Mouse (Mus musculus): ENCODE data around the gene Dbndd2. TPM values are rescaled to one million over a fixed set of nuclear protein-coding genes. Genes with fewer than 3 reads are reported as not detected.

The Dbndd2 gene
- total and polyA plus RNA-seq, 2 experiments from 2014 or later: 16.9 to 22.3 TPM

- Histone ChIP-seq H3K4me1 (ENCODE audit: control insufficient read depth, insufficient read depth) (no peaks in the 10 kb centered on the region), H3K9ac (replicated peaks; ENCODE audit: low read depth, low read length) (no peak overlapping the region), H3K36me3 (replicated peaks; ENCODE audit: control insufficient read depth, insufficient read depth, low read length) (no peaks in the 10 kb centered on the region), H3K27ac (ENCODE audit: low read depth) (no peak overlapping the region), H3K27me3 (ENCODE audit: control insufficient read depth, insufficient read depth, low read length) (peaks cover 13% of the 10 kb centered on the region; the same call in 1 of the 2 replicates), H3K9me3 (replicated peaks; ENCODE audit: control insufficient read depth, low read length) (no peaks in the 10 kb centered on the region), H3K4me3 (ENCODE audit: low read depth, low read length) (no peak overlapping the region), H3K4me2 (ENCODE audit: low read depth, low read length) (no peak overlapping the region)
- no peak for DNase-seq (ENCODE audit: low spot score)
- 31% methylated on average over 8 of the region's 8 CpGs for WGBS
- TF ChIP-seq EP300 (IDR thresholded peaks at IDR 0.05; ENCODE audit: low read depth) (no peak), CTCF (IDR thresholded peaks at IDR 0.05; ENCODE audit: low read depth) (no peak)
- ATAC-seq (ENCODE audit: insufficient read depth, low read depth): no peak
Measured at GRCm38 (mm10) chr2:164540652-164541427, 54.9 kb downstream of the Dbndd2 start.

GRCm38 (mm10) chr2:164542132-164542531 is 56.2 kb downstream of the Dbndd2 start:
- H3K36me3 ChIP-seq (replicated peaks; ENCODE audit: control insufficient read depth, insufficient read depth, low read length): no peaks in the 10 kb centered on the region
- H3K4me1 ChIP-seq (ENCODE audit: control insufficient read depth, insufficient read depth): no peaks in the 10 kb centered on the region
- H3K4me3 ChIP-seq (ENCODE audit: low read depth, low read length): no peak overlapping the region
- 0 out of 2 replicates have a peak, but pooled peaks cover 13% of the 10 kb centered on the region for H3K27me3 ChIP-seq (ENCODE audit: control insufficient read depth, insufficient read depth, low read length)
- TF ChIP-seq EP300 (IDR thresholded peaks at IDR 0.05; ENCODE audit: low read depth) (no peak), CTCF (IDR thresholded peaks at IDR 0.05; ENCODE audit: low read depth) (no peak)
- no peak overlapping the region for H3K9ac ChIP-seq (replicated peaks; ENCODE audit: low read depth, low read length)
- DNase-seq (ENCODE audit: low spot score): no peak
- ATAC-seq (ENCODE audit: insufficient read depth, low read depth): no peak
- H3K4me2 ChIP-seq (ENCODE audit: low read depth, low read length): no peak overlapping the region
- WGBS: 61% methylated on average over 5 of the region's 5 CpGs
- no peak overlapping the region for H3K27ac ChIP-seq (ENCODE audit: low read depth)
- no peaks in the 10 kb centered on the region for H3K9me3 ChIP-seq (replicated peaks; ENCODE audit: control insufficient read depth, low read length)

- 79% methylated on average over 7 of the region's 7 CpGs for WGBS
- H3K27ac ChIP-seq (ENCODE audit: low read depth): no peak overlapping the region
- no peak for ATAC-seq (ENCODE audit: insufficient read depth, low read depth)
Measured at GRCm38 (mm10) chr2:164542598-164542997, 56.7 kb downstream of the Dbndd2 start.

More at GRCm38 (mm10) chr2:164542598-164542997, 56.7 kb downstream of the Dbndd2 start:
- TF ChIP-seq EP300 (IDR thresholded peaks at IDR 0.05; ENCODE audit: low read depth) (no peak), CTCF (IDR thresholded peaks at IDR 0.05; ENCODE audit: low read depth) (no peak)
- no peaks in the 10 kb centered on the region for H3K9me3 ChIP-seq (replicated peaks; ENCODE audit: control insufficient read depth, low read length)
- H3K4me3 ChIP-seq (ENCODE audit: low read depth, low read length): no peak overlapping the region
- H3K9ac ChIP-seq (replicated peaks; ENCODE audit: low read depth, low read length): no peak overlapping the region
- DNase-seq (ENCODE audit: low spot score): no peak
- no peaks in the 10 kb centered on the region for H3K36me3 ChIP-seq (replicated peaks; ENCODE audit: control insufficient read depth, insufficient read depth, low read length)
- no peaks in the 10 kb centered on the region for H3K4me1 ChIP-seq (ENCODE audit: control insufficient read depth, insufficient read depth)
- no peak overlapping the region for H3K4me2 ChIP-seq (ENCODE audit: low read depth, low read length)
- 0 out of 2 replicates have a peak, but pooled peaks cover 13% of the 10 kb centered on the region for H3K27me3 ChIP-seq (ENCODE audit: control insufficient read depth, insufficient read depth, low read length)

Other genes with a start within 250 kb of the Dbndd2 start
- not detected in 2 replicates for gene Svs2, start 247.6 kb upstream of the Dbndd2 start, total RNA-seq (2014; rRNA removed; ENCODE audit: low replicate concordance)
- gene Svs2, start 247.6 kb upstream of the Dbndd2 start, polyA plus RNA-seq (2015; fragmentation: Nextera tagmentation; extraction: Ambion mirVana): not detected in 2 replicates
- gene Svs3b, start 229.5 kb upstream of the Dbndd2 start, total RNA-seq (2014; rRNA removed; ENCODE audit: low replicate concordance): not detected in 2 replicates
- not detected in 2 replicates for gene Svs3b, start 229.5 kb upstream of the Dbndd2 start, polyA plus RNA-seq (2015; fragmentation: Nextera tagmentation; extraction: Ambion mirVana)
- not detected in 2 replicates for gene Svs4, start 207.6 kb upstream of the Dbndd2 start, total RNA-seq (2014; rRNA removed; ENCODE audit: low replicate concordance)
- not detected in 2 replicates for gene Svs4, start 207.6 kb upstream of the Dbndd2 start, polyA plus RNA-seq (2015; fragmentation: Nextera tagmentation; extraction: Ambion mirVana)
- gene Svs3a, start 196.8 kb upstream of the Dbndd2 start, total RNA-seq (2014; rRNA removed; ENCODE audit: low replicate concordance): not detected in 2 replicates
- not detected in 2 replicates for gene Svs3a, start 196.8 kb upstream of the Dbndd2 start, polyA plus RNA-seq (2015; fragmentation: Nextera tagmentation; extraction: Ambion mirVana)
- not detected in 2 replicates for gene Svs6, start 169.4 kb upstream of the Dbndd2 start, total RNA-seq (2014; rRNA removed; ENCODE audit: low replicate concordance)
- not detected in 2 replicates for gene Svs6, start 169.4 kb upstream of the Dbndd2 start, polyA plus RNA-seq (2015; fragmentation: Nextera tagmentation; extraction: Ambion mirVana)
- gene Svs5, start 153.4 kb upstream of the Dbndd2 start, total RNA-seq (2014; rRNA removed; ENCODE audit: low replicate concordance): not detected in 2 replicates
- gene Svs5, start 153.4 kb upstream of the Dbndd2 start, polyA plus RNA-seq (2015; fragmentation: Nextera tagmentation; extraction: Ambion mirVana): not detected in 2 replicates
- not detected in 2 replicates for gene Slpi, start 97.0 kb upstream of the Dbndd2 start, total RNA-seq (2014; rRNA removed; ENCODE audit: low replicate concordance)
- gene Slpi, start 97.0 kb upstream of the Dbndd2 start, polyA plus RNA-seq (2015; fragmentation: Nextera tagmentation; extraction: Ambion mirVana): 2.0 and 3.7 TPM in 2 replicates
- not detected in 2 replicates for gene Rbpjl, start 83.0 kb upstream of the Dbndd2 start, total RNA-seq (2014; rRNA removed; ENCODE audit: low replicate concordance)
- gene Rbpjl, start 83.0 kb upstream of the Dbndd2 start, polyA plus RNA-seq (2015; fragmentation: Nextera tagmentation; extraction: Ambion mirVana): 0.04 and 0.05 TPM in 2 replicates
- gene Matn4, start 80.9 kb upstream of the Dbndd2 start, total RNA-seq (2014; rRNA removed; ENCODE audit: low replicate concordance): 1.7 and 3.3 TPM in 2 replicates
- gene Matn4, start 80.9 kb upstream of the Dbndd2 start, polyA plus RNA-seq (2015; fragmentation: Nextera tagmentation; extraction: Ambion mirVana): 1.1 and 1.5 TPM in 2 replicates
- gene Sdc4, start 42.2 kb upstream of the Dbndd2 start, total RNA-seq (2014; rRNA removed; ENCODE audit: low replicate concordance): 42.2 and 46.5 TPM in 2 replicates
- gene Sdc4, start 42.2 kb upstream of the Dbndd2 start, polyA plus RNA-seq (2015; fragmentation: Nextera tagmentation; extraction: Ambion mirVana): 30.4 and 30.7 TPM in 2 replicates
- 71.8 and 87.9 TPM in 2 replicates for gene Sys1, start 29.1 kb upstream of the Dbndd2 start, total RNA-seq (2014; rRNA removed; ENCODE audit: low replicate concordance)
- 37.6 and 39.1 TPM in 2 replicates for gene Sys1, start 29.1 kb upstream of the Dbndd2 start, polyA plus RNA-seq (2015; fragmentation: Nextera tagmentation; extraction: Ambion mirVana)
- 6.7 and 34.3 TPM in 2 replicates for gene Gm20458, start 25.1 kb upstream of the Dbndd2 start, total RNA-seq (2014; rRNA removed; ENCODE audit: low replicate concordance)
- gene Gm20458, start 25.1 kb upstream of the Dbndd2 start, polyA plus RNA-seq (2015; fragmentation: Nextera tagmentation; extraction: Ambion mirVana): 15.4 and 15.5 TPM in 2 replicates
- gene Trp53tg5, start 12.4 kb upstream of the Dbndd2 start, total RNA-seq (2014; rRNA removed; ENCODE audit: low replicate concordance): not detected in 2 replicates
- gene Trp53tg5, start 12.4 kb upstream of the Dbndd2 start, polyA plus RNA-seq (2015; fragmentation: Nextera tagmentation; extraction: Ambion mirVana): not detected in 2 replicates
- 45.0 and 51.0 TPM in 2 replicates for gene Pigt, start 11.4 kb downstream of the Dbndd2 start, total RNA-seq (2014; rRNA removed; ENCODE audit: low replicate concordance)
- gene Pigt, start 11.4 kb downstream of the Dbndd2 start, polyA plus RNA-seq (2015; fragmentation: Nextera tagmentation; extraction: Ambion mirVana): 30.9 and 32.0 TPM in 2 replicates
- gene Wfdc2, start 76.3 kb downstream of the Dbndd2 start, total RNA-seq (2014; rRNA removed; ENCODE audit: low replicate concordance): 2.9 and 8.5 TPM in 2 replicates
- gene Wfdc2, start 76.3 kb downstream of the Dbndd2 start, polyA plus RNA-seq (2015; fragmentation: Nextera tagmentation; extraction: Ambion mirVana): 0.74 and 23.0 TPM in 2 replicates
- not detected in 2 replicates for gene Spint3, start 87.4 kb downstream of the Dbndd2 start, total RNA-seq (2014; rRNA removed; ENCODE audit: low replicate concordance)
- not detected in 2 replicates for gene Spint3, start 87.4 kb downstream of the Dbndd2 start, polyA plus RNA-seq (2015; fragmentation: Nextera tagmentation; extraction: Ambion mirVana)
- gene Wfdc6a, start 99.3 kb downstream of the Dbndd2 start, total RNA-seq (2014; rRNA removed; ENCODE audit: low replicate concordance): not detected in 2 replicates
- 0.25 and 0.30 TPM in 2 replicates for gene Wfdc6a, start 99.3 kb downstream of the Dbndd2 start, polyA plus RNA-seq (2015; fragmentation: Nextera tagmentation; extraction: Ambion mirVana)
- gene Eppin, start 107.5 kb downstream of the Dbndd2 start, total RNA-seq (2014; rRNA removed; ENCODE audit: low replicate concordance): not detected in 2 replicates
- not detected in 2 replicates for gene Eppin, start 107.5 kb downstream of the Dbndd2 start, polyA plus RNA-seq (2015; fragmentation: Nextera tagmentation; extraction: Ambion mirVana)
- gene Wfdc6b, start 127.4 kb downstream of the Dbndd2 start, total RNA-seq (2014; rRNA removed; ENCODE audit: low replicate concordance): not detected in 2 replicates
- gene Wfdc6b, start 127.4 kb downstream of the Dbndd2 start, polyA plus RNA-seq (2015; fragmentation: Nextera tagmentation; extraction: Ambion mirVana): not detected in 2 replicates
- not detected in 2 replicates for gene Wfdc8, start 127.5 kb downstream of the Dbndd2 start, total RNA-seq (2014; rRNA removed; ENCODE audit: low replicate concordance)
- gene Wfdc8, start 127.5 kb downstream of the Dbndd2 start, polyA plus RNA-seq (2015; fragmentation: Nextera tagmentation; extraction: Ambion mirVana): not detected in 2 replicates
- gene Wfdc16, start 152.7 kb downstream of the Dbndd2 start, total RNA-seq (2014; rRNA removed; ENCODE audit: low replicate concordance): not detected in 2 replicates
- gene Wfdc16, start 152.7 kb downstream of the Dbndd2 start, polyA plus RNA-seq (2015; fragmentation: Nextera tagmentation; extraction: Ambion mirVana): not detected in 2 replicates
- gene Wfdc10, start 169.9 kb downstream of the Dbndd2 start, total RNA-seq (2014; rRNA removed; ENCODE audit: low replicate concordance): not detected in 2 replicates
- not detected in 2 replicates for gene Wfdc10, start 169.9 kb downstream of the Dbndd2 start, polyA plus RNA-seq (2015; fragmentation: Nextera tagmentation; extraction: Ambion mirVana)
- not detected in 2 replicates for gene Wfdc9, start 170.5 kb downstream of the Dbndd2 start, total RNA-seq (2014; rRNA removed; ENCODE audit: low replicate concordance)
- gene Wfdc9, start 170.5 kb downstream of the Dbndd2 start, polyA plus RNA-seq (2015; fragmentation: Nextera tagmentation; extraction: Ambion mirVana): not detected in 2 replicates
- not detected in 2 replicates for gene Wfdc11, start 188.0 kb downstream of the Dbndd2 start, total RNA-seq (2014; rRNA removed; ENCODE audit: low replicate concordance)
- gene Wfdc11, start 188.0 kb downstream of the Dbndd2 start, polyA plus RNA-seq (2015; fragmentation: Nextera tagmentation; extraction: Ambion mirVana): not detected in 2 replicates
- gene Wfdc13, start 199.0 kb downstream of the Dbndd2 start, total RNA-seq (2014; rRNA removed; ENCODE audit: low replicate concordance): not detected in 2 replicates
- gene Wfdc13, start 199.0 kb downstream of the Dbndd2 start, polyA plus RNA-seq (2015; fragmentation: Nextera tagmentation; extraction: Ambion mirVana): not detected in 2 replicates
- not detected in 2 replicates for gene Spint4, start 212.4 kb downstream of the Dbndd2 start, total RNA-seq (2014; rRNA removed; ENCODE audit: low replicate concordance)
- not detected in 2 replicates for gene Spint4, start 212.4 kb downstream of the Dbndd2 start, polyA plus RNA-seq (2015; fragmentation: Nextera tagmentation; extraction: Ambion mirVana)
- gene Spint5, start 229.2 kb downstream of the Dbndd2 start, total RNA-seq (2014; rRNA removed; ENCODE audit: low replicate concordance): not detected in 2 replicates
- gene Spint5, start 229.2 kb downstream of the Dbndd2 start, polyA plus RNA-seq (2015; fragmentation: Nextera tagmentation; extraction: Ambion mirVana): not detected in 2 replicates